Mouse (Mus musculus) megakaryocyte, embryonic 14.5 days (primary cell): ENCODE data around the gene Fgf9.

Experiments used
- FLI1 ChIP-seq: IDR thresholded peaks from 2 replicates; pipeline ENCODE4 v1.6.1; 2012; ENCODE audit warnings: low read length, inconsistent platforms, mixed read lengths
- GATA1 ChIP-seq: IDR thresholded peaks from 3 replicates; pipeline ENCODE4 v1.6.1; 2012; ENCODE audit warnings: mixed read lengths, low read length, inconsistent platforms, borderline replicate concordance

GRCm38 (mm10) chr14:58089486-58089885, 19.1 kb downstream of the Fgf9 start:
- TF ChIP-seq GATA1 (no peak), FLI1 (no peak)
